Mouse (Mus musculus) frontal cortex, postnatal 14 days (tissue): ENCODE results near the gene Il24.

Source experiments
- DNase-seq, 2 experiments: peaks; one replicate each; pipeline ENCODE4 v3.0.0; 2022; ENCODE audit warnings: low spot score in 2 of 2

Gene Il24

DNA sequence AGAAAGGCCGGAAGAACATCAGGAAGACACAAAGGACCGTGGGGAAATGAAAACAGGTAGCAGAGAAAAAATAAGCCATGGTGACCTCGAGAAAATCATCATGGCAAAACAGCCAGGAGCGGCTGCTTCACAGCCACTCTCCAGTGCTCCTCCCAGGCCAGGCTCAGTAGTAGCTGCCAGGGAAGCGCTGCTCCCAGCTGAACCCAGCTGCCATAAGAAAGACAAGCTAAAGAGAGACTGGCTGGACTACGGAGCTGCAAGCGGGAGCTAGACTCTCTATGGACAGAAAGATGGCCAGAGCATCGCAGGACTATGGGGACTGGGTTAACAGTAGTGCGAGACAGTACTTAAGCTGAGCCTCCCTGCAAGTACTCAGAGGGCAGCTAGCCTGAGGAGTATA, 32.4 kb downstream of the Il24 start:
- DNase-seq = no peak

DNA sequence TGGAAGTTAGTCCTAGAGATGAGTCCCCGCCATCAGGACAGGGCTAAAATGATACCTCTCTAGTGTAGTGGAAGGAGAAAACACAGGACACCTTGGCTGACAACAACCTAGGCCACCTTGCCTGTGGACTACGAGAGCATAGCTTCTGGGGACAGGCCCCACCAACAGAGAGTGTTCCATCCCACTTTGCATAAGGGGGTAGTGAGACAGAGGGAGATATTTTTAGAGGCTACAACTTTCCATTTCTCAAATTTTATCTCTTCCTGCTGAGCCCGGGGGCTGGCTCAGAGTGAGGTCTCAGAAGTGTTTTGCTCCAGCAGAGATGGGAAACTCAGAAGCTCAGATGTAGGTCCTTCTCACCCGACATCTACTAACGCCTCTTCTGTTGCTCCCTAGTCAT, 36.8 kb downstream of the Il24 start:
- no peak for DNase-seq

DNA sequence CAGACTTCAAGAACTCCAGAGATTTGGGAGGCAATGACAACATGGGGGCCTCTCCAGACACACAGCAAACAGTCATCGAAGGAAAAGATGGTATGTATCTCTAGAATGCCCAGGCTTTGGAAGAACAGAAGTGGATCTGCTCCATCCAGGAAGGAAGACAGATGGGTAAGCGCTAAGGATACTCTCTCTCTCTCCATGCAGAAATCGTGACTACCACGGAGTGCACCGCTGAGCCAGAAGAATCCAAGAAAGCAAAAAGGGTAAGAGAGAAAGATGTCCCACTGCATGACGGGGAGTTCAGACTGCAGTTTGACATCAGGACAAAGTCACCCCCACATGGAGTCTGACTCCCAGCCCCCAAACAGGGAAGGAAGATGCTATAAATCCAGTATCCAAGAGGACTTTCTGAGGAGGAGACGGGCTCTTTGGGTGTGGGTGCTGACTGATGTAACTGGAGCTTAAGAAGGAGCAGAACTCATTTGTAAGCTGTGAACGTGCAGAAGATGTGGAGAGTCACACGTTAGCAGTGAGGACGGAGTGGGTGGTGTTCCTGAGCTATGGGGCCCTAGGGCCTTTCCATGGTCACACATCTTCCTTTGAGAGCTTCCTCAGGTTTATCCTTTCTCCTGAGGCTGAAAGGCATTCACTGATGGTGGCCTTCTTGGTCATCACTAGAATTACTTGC, 37.6 kb downstream of the Il24 start:
- no peak for DNase-seq

DNA sequence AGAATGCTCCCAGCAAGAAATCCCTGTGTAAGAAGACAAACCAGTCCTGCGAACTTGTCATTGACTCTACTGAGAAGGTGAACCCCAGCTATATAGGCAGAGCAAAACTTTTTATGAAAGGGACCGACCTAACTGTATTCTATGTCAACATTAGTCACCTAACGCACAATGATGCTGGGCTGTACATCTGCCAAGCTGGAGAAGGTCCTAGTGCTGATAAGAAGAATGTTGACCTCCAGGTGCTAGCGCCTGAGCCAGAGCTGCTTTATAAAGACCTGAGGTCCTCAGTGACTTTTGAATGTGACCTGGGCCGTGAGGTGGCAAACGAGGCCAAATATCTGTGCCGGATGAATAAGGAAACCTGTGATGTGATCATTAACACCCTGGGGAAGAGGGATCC, 42.7 kb downstream of the Il24 start:
- DNase-seq = no peak

DNA sequence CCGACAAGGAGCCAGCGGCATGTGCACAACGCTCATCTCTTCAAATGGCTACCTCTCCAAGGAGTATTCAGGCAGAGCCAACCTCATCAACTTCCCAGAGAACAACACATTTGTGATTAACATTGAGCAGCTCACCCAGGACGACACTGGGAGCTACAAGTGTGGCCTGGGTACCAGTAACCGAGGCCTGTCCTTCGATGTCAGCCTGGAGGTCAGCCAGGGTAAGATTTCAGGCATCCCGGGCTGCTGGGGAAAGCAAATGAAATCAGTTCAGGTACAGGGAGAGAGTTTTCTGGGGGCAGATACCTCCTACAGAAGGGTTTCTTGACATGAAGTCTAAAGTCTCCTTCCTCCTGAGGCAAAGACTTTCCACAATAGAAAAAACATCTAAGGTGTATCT, 45.6 kb downstream of the Il24 start:
- no peak for DNase-seq

DNA sequence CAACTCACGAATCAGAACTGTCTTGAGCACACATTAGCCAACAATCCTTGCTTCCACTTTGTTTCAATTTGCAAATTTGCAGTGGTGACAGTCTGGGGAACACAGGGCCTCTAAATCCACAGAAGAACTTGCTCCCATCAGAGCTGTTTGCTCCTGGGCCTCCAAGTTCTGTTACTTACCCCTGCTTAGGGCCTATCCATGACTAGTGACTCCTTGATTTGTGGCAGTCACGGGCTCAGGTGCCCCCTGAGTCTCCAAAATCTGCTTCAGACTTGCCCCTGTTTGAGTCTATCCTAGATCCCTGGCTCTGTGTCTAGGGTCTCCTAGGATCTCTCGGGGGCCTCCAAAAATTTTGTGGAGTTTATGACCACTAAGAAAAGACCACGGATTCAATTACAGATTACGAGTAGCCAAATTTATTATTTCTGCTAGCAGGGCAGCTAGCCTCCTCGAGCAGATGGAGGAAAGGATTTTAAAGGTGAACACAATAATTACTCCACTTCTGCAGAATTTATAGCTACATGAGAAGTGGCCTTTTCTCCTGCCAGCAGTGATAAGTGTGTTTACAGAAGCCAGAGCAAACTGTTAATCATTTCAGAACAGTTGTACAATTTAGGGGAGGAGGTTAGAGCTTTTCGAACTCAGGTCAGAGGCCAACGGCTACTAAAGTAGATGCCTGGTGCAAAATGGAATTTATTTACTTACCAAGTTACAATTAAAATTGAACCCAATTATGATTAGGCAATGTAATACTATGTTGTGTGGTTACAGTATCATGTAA, 46.5 kb downstream of the Il24 start:
- DNase-seq = no peak

DNA sequence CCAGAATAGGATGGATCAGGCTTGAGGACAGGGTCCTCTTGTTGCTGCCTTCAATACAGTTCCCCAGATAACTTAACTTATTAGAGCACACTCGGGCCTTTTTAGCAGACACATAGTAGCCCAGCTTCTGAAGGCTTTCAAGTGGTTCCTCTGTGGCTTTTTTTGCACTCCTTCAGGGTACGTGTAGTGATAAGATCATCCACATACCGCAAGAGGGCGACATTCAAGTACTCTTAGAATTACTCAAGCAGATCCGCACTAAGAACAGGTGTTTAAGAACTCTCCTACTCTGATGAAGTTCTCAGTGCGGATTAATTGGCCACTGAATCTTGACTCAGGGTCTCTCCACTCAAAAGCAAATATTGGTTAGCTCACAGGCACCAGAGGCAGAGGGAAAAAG, 49.0 kb downstream of the Il24 start:
- no peak for DNase-seq

DNA sequence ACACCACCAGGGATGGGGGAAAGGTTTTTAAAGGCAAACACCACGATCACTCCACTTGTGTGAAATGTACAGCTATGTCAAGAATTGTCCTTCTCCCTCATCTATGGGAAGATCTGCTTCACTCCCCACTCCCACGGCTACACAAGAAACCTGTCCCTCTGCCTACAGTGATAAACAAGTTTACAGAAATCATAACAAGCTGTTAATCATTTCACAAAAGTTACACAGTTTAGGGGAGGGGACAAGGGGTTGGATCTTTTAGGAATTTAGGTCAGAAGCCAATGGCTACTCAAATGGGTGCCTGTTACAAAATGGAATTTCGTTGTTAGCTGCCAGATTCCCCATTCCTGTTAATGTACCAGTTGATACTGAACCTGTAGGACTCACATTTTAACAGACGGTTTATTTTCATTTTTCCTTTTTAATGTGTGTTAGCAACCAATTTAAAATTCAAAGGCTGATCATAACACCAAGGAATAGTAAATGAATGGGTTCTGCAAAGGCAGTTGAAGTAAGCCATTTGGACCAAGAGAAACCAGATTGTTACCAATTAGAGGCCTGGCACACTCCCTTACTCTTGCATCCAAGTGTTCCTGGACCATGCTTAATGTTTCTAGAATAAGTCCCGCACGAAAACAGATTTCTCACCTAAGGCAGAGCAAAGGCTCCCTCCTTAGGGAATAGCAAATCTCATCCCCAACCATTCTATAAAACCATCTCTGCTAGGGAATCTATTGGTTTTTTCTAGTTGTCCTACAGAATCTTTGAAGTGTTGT, 51.9 kb downstream of the Il24 start:
- DNase-seq = no peak

DNA sequence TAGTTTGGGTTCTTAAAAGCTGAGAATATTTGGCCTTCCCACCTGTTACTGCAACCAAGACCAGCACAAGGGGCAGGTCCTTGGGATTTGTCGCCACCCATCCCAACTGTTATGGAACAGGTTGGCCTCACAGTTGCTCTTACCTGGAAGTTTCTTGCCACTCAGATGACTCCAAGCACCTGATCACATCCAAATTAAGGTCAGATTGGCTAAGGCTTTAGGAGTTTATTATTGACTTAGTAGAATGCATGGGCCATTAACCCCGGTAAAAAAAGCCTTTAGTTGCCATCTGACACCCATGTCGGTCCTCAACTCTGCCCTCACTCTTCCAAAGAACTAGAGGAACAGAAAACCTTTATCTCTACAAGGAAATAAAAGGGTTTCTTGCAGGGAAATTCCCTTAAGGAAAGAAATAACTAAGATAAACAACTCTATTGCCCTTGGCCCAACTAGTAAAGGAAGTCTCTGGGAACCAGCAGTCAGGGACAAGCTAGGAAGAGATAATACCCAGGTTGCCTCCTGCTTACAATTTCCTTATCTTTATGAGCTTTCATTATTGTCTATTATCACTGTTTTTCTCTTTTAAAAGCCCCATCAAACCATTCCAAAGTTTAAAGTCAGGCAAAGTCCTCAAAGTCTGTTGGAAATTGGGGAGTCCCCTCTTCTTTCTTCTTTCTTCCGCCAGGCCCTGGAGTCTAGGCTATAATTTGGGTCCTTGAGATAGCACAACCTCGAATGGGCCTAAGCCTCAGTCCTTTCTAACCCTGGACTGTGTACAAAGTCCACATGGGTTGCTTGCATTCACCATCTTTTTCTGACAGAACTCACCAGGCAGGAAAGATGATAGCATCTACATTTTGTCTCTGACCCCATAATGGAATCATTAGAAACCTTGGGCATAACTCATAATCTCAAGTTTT, 54.8 kb downstream of the Il24 start:
- no peak for DNase-seq
